ENCODE assay signal across 8 mouse cellular contexts in genomic region chr10:59898935-59899334, GRCm38 (mm10). TPM values are rescaled to one million over a fixed set of nuclear protein-coding genes. Genes with fewer than 3 reads are reported as not detected.
A peak's percentile ranks its signal among the peaks of the same experiment; 100 is the strongest.
DNase-seq lines count a peak whose midpoint lies in the region; ATAC-seq and TF ChIP-seq lines count a peak whose summit lies in the region.

No protein-coding gene starts in this region.

- ATAC-seq in kidney, embryonic 14.5 days (ENCODE audit: low FRiP score, low TSS enrichment) = no peak; the same call in 1 of the 2 replicates
- no peak for ATAC-seq in hindbrain, postnatal 0 days
- peak; percentile 0; the same call in 1 of the 2 replicates for ATAC-seq in midbrain, embryonic 14.5 days (ENCODE audit: low FRiP score, low TSS enrichment)

- no peak for DNase-seq in kidney, postnatal 4 days
- DNase-seq in embryonic facial prominence, embryonic 10.5 days (ENCODE audit: low spot score) = no peak
- DNase-seq in hindbrain, postnatal 0 days (ENCODE audit: low spot score) = no peak
- no peak for DNase-seq in midbrain, embryonic 14.5 days
- no peak for DNase-seq in cerebellum, adult 8-10 months
- DNase-seq in right cerebral cortex, postnatal 4 days = no peak
- DNase-seq in layer of hippocampus, adult 18-20 months (ENCODE audit: low spot score in 2 of 2) = no peak

- H3K4me2 ChIP-seq in kidney, embryonic 14.5 days (replicated peaks; ENCODE audit: low read depth, low read length) = no peak overlapping the region; the same call in 1 of the 2 replicates
- peak overlapping the region; percentile 21; the same call in 1 of the 2 replicates for H3K4me2 ChIP-seq in hindbrain, postnatal 0 days (ENCODE audit: low read depth, low read length)
- peak overlapping the region; percentile 43 for H3K4me2 ChIP-seq in midbrain, embryonic 14.5 days (ENCODE audit: low read length)

- H3K36me3 ChIP-seq in kidney, embryonic 14.5 days (ENCODE audit: control insufficient read depth, insufficient read depth, low read length) = peaks cover 41% of the 10 kb centered on the region
- H3K36me3 ChIP-seq in embryonic facial prominence, embryonic 10.5 days (replicated peaks) = peaks cover 46% of the 10 kb centered on the region
- H3K36me3 ChIP-seq in hindbrain, postnatal 0 days (ENCODE audit: insufficient read depth, low read length) = peaks cover 15% of the 10 kb centered on the region; the same call in 1 of the 2 replicates
- peaks cover 27% of the 10 kb centered on the region for H3K36me3 ChIP-seq in midbrain, embryonic 14.5 days (ENCODE audit: control insufficient read depth, insufficient read depth, low read length)

- peak overlapping the region; percentile 94 for H3K27ac ChIP-seq in kidney, embryonic 14.5 days (ENCODE audit: low read depth, low read length)
- H3K27ac ChIP-seq in embryonic facial prominence, embryonic 10.5 days (replicated peaks) = peak overlapping the region; percentile 94
- peak overlapping the region; percentile 97 for H3K27ac ChIP-seq in hindbrain, postnatal 0 days
- H3K27ac ChIP-seq in midbrain, embryonic 14.5 days (replicated peaks; ENCODE audit: low read depth, low read length) = peak overlapping the region; percentile 99

- H3K4me1 ChIP-seq in kidney, embryonic 14.5 days (ENCODE audit: control insufficient read depth, insufficient read depth, low read length) = peaks cover 43% of the 10 kb centered on the region
- peaks cover 85% of the 10 kb centered on the region for H3K4me1 ChIP-seq in embryonic facial prominence, embryonic 10.5 days
- H3K4me1 ChIP-seq in hindbrain, postnatal 0 days (ENCODE audit: insufficient read depth, low read length) = peaks cover 33% of the 10 kb centered on the region
- peaks cover 62% of the 10 kb centered on the region for H3K4me1 ChIP-seq in midbrain, embryonic 14.5 days (ENCODE audit: control insufficient read depth, insufficient read depth, low read length)

- H3K9ac ChIP-seq in kidney, embryonic 14.5 days (ENCODE audit: low read depth, low read length) = peak overlapping the region; percentile 14; the same call in 1 of the 2 replicates
- peak overlapping the region; percentile 30; the same call in 1 of the 2 replicates for H3K9ac ChIP-seq in hindbrain, postnatal 0 days (replicated peaks; ENCODE audit: low read length)
- H3K9ac ChIP-seq in midbrain, embryonic 14.5 days (replicated peaks; ENCODE audit: low read length) = peak overlapping the region; percentile 39

- no peaks in the 10 kb centered on the region for H3K9me3 ChIP-seq in kidney, embryonic 14.5 days (ENCODE audit: control insufficient read depth, low read length)
- H3K9me3 ChIP-seq in embryonic facial prominence, embryonic 10.5 days = no peaks in the 10 kb centered on the region
- H3K9me3 ChIP-seq in hindbrain, postnatal 0 days (ENCODE audit: low read length) = no peaks in the 10 kb centered on the region
- H3K9me3 ChIP-seq in midbrain, embryonic 14.5 days (ENCODE audit: control insufficient read depth, low read length) = no peaks in the 10 kb centered on the region

- H3K27me3 ChIP-seq in kidney, embryonic 14.5 days (ENCODE audit: control insufficient read depth, insufficient read depth, low read length) = no peaks in the 10 kb centered on the region
- no peaks in the 10 kb centered on the region for H3K27me3 ChIP-seq in embryonic facial prominence, embryonic 10.5 days (replicated peaks; ENCODE audit: low read depth, poor library complexity, severe bottlenecking)
- no peaks in the 10 kb centered on the region for H3K27me3 ChIP-seq in hindbrain, postnatal 0 days (ENCODE audit: insufficient read depth, low read length)
- H3K27me3 ChIP-seq in midbrain, embryonic 14.5 days (ENCODE audit: control insufficient read depth, insufficient read depth, low read length) = no peaks in the 10 kb centered on the region

- no peak overlapping the region for H3K4me3 ChIP-seq in kidney, embryonic 14.5 days (ENCODE audit: low read length)
- H3K4me3 ChIP-seq in embryonic facial prominence, embryonic 10.5 days = peak overlapping the region; percentile 45
- H3K4me3 ChIP-seq in hindbrain, postnatal 0 days (ENCODE audit: low read length) = no peak overlapping the region
- no peak overlapping the region for H3K4me3 ChIP-seq in midbrain, embryonic 14.5 days (replicated peaks; ENCODE audit: low read depth, low read length)

- no peak for TF ChIP-seq CTCF in hindbrain, postnatal 0 days (IDR thresholded peaks at IDR 0.05; ENCODE audit: low read depth)

- 20% methylated on average over 2 of the region's 2 CpGs for WGBS in kidney, embryonic 14.5 days
- 58% methylated on average over 2 of the region's 2 CpGs for WGBS in embryonic facial prominence, embryonic 10.5 days
- 12% methylated on average over 2 of the region's 2 CpGs for WGBS in hindbrain, postnatal 0 days
- WGBS in midbrain, embryonic 14.5 days = 18% methylated on average over 2 of the region's 2 CpGs

RNA-seq across cellular contexts. Expression of gene Dnajb12, which starts 19.6 kb away (rescaled TPM):
- polyA plus RNA-seq in kidney, embryonic 14.5 days (2014; fragmentation: Nextera tagmentation; extraction: Ambion mirVana) = 24.6 and 36.0 TPM in 2 replicates
- 27.0 TPM in 2 replicates for polyA plus RNA-seq in embryonic facial prominence, embryonic 10.5 days (2016; fragmentation: Nextera tagmentation; extraction: Ambion mirVana)
- 45.1 and 56.8 TPM in 2 replicates for total RNA-seq in hindbrain, postnatal 0 days (2014; rRNA removed)
- 25.5 and 26.4 TPM in 2 replicates for polyA plus RNA-seq in hindbrain, postnatal 0 days (2015; fragmentation: Nextera tagmentation; extraction: Ambion mirVana)
- polyA plus RNA-seq in midbrain, embryonic 14.5 days (2014; fragmentation: Nextera tagmentation; extraction: Ambion mirVana) = 15.9 and 20.5 TPM in 2 replicates
- total RNA-seq in layer of hippocampus, adult 18-20 months (2021) = 10 to 100 TPM; 52.7 to 53.2 TPM

RNA-seq across cellular contexts. Expression of gene Ddit4, which starts 52.7 kb away (rescaled TPM):
- polyA plus RNA-seq in kidney, embryonic 14.5 days (2014; fragmentation: Nextera tagmentation; extraction: Ambion mirVana) = 1.8 and 2.9 TPM in 2 replicates
- polyA plus RNA-seq in embryonic facial prominence, embryonic 10.5 days (2016; fragmentation: Nextera tagmentation; extraction: Ambion mirVana) = 35.9 and 42.0 TPM in 2 replicates
- 55.9 and 76.6 TPM in 2 replicates for total RNA-seq in hindbrain, postnatal 0 days (2014; rRNA removed)
- polyA plus RNA-seq in hindbrain, postnatal 0 days (2015; fragmentation: Nextera tagmentation; extraction: Ambion mirVana) = 55.2 and 56.9 TPM in 2 replicates
- 6.2 and 7.3 TPM in 2 replicates for polyA plus RNA-seq in midbrain, embryonic 14.5 days (2014; fragmentation: Nextera tagmentation; extraction: Ambion mirVana)
- 10 to 100 TPM; 69.7 to 89.5 TPM for total RNA-seq in layer of hippocampus, adult 18-20 months (2021)
